Mouse (Mus musculus) A20 (cell line): ENCODE results near the gene Dld.

Experiments
- DNase-seq: peaks from one replicate; pipeline ENCODE4 v3.0.0-alpha.2; 2011; ENCODE audit warnings: low read depth, low spot score

Dld gene

DNA sequence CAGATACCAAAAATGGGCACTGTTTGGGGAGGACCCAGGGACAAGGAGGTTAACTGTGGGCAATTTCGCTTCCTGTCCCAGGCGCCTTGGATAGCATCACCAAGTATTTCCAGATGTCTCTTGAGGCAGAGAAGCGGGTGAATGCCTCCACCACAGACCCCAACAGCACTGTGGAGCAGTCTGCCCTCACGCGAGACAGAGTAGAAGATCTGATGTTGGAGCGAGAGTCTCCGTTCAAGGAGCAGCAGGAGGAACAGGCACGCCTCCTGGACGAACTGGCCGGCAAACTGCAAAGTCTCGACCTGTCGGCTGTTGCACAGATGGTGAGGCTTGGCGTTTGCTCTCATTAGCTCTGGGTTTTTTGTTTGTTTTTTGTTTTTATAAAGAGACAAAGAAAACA, 30.4 kb downstream of the Dld start:
- no peak for DNase-seq

DNA sequence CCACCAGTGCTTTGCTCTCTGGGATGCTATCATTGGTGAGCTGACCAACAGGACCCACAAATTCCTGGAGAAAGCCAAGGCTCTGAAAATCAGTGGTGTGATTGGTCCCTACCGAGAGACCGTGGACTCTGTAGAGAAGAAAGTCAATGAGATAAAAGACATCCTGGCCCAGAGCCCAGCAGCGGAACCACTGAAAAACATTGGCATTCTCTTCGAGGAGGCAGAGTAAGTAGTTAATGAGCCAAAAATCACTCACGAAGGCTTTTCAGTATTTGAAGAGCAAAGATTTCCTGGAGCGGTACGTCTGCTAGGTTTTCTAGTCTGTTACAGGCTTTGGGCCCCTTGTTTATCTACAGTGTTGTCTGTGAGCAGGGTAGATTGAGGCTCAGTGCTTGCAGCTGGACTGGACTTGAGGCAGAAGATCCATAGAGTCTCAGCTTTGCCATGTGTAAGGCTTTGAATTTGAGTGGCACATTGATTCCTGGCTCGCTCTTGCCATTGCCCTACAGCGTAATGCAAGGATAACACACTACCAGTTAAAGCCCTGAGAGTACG, 32.8 kb downstream of the Dld start:
- no peak for DNase-seq

DNA sequence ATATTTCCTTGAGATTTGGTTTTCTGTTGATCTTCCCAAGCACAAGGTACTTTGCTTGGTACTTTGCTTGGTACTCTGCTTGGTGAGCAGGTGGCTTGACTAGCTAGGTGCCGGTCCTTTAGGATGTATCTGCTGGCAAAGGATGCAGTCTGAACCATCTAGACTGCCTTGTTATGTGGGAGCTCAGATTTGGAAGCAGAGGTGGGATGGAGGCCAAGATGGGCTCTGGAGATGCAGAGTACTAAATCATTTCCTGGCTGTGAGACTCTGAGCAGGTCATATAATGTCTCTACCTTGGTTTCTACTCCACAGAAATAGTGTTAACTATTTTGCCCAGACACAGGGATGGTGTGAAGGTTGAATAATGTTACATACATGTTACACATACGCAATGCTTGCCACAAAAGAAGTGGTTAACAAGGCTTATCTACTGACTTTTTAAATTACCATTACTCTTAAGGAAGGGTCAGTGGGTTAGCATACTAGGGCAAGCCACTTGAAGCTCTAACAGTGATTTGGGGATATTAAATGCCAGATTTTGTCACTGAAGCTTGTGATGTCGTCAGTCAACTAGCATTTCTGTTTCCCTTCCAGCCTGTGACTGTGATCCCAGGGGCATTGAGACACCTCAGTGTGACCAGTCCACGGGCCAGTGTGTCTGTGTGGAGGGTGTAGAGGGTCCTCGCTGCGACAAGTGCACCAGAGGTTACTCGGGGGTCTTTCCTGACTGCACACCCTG, 33.4 kb downstream of the Dld start:
- DNase-seq: no peak

DNA sequence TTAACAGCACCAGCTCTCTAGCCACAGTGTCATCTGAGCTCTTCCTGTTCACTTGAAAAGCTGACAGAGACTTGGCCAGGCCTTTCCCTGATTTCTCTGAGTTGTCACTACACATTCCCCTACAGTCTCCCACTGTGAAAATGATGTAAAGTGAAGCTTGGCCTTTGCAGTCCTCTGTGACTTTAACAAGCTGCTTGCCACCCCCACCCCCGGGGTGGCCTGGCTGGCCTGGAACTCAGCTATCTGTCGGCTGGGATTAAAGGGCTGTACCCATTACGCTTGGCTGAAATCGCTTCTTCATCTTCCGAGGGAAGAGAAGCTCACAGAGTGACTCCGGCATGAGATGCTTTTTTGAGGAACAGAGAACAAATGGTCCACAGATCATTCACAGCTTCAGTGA, 35.3 kb downstream of the Dld start:
- peak; percentile 21 for DNase-seq

DNA sequence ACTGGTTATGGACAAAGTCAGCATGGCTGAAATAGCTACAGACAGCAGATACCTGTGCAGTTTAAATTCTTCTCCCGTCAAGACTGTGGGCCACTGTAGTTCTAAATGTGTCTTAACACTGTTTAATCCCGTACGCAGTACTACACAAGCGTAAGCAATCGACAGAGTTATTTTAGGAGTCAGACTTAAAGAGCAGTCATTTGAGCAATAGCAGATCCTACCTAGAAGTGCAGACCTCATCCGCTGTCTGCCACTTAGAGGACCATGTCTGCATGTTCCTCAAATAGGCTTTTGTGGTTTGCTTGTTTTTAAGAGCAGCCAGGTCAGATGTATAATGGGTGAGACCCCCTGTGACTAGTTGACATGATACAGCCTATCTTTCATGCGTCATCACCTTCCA, 36.9 kb downstream of the Dld start:
- DNase-seq: no peak

DNA sequence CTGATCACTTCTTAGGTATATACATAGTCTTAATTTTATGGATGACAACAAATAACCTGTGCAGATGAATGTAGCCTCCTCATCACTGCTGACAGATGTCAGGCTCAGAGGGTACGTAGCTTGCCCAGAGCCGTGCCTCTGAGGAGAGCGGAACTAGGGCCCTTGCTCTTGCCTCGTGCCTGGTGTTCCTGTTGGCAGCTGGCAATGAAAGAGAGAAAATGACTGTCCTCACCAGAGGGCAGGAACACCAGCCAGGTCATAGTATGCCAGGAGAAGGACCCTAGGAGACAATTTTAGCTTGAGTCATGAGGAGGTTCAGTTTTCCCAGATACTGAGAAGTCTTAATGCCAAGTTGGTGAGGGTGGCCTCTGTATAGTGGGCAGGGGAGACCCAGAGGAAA, 38.1 kb downstream of the Dld start:
- no peak for DNase-seq

DNA sequence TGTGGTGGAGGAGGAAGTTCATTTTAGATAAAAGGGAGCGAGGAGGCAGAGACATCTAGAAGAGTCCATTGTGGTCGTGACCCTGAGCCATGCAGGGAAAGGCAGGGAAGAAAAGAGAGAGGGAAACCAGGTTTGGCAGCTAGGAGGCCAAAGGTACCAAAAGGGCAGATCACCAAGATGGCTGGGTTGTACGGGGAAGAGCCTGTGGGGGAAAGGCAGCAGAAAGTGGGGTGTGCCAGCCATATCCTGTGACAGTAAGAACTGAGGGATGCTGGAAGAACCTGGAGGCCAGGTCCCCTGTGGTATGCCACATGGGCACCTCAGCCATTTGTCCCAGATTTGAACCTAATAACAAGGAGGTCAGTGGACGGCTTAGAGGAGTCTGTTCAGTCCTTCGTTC, 39.0 kb downstream of the Dld start:
- DNase-seq: no peak

DNA sequence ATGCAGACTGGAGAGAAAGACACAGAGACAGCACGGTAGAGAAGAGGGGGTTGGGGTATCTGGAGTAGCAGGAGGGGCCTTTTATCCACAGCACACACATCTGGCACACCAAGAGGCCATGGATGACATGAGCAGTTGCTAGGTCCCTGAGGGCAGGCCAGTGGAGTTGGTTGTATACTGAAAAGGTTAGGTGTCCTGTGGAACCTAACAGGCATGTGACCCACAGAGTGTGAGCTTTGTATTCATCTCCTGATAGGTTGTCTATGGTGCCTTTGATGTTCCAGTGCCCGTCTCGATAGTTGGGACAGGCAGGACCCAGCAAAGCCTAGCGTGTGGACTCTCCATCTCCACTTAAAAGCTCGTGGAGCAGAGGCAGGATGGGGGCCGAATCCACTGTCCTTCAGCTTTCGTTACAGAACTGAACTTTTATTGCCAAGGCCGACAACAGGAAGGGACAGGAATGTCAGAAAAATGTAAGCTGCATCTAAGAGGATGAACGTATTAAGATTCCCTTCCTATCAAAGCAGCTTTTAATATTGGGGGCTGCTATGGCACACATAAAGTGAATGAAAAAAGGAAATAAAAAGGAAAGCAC, 39.5 kb downstream of the Dld start:
- DNase-seq: no peak

DNA sequence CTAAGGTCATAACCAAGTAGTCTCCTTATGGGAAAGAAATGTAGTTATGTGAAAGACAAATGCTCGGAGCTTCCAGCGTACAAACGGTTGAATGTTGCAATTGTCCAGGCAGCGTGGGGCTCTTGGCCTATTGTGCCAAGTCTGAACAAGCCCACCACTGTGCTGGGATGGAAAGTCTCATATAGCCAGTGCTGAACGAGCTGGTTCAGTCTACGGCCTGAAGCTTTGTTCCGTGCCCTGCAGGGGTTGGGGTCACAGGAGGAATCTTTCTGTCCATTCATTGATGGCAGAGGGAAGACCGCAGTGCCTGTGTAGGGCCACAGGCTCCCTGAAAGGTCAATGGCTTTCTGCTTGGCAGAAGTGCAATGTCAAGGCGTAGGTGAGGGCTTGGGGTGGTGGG, 40.6 kb downstream of the Dld start:
- no peak for DNase-seq

DNA sequence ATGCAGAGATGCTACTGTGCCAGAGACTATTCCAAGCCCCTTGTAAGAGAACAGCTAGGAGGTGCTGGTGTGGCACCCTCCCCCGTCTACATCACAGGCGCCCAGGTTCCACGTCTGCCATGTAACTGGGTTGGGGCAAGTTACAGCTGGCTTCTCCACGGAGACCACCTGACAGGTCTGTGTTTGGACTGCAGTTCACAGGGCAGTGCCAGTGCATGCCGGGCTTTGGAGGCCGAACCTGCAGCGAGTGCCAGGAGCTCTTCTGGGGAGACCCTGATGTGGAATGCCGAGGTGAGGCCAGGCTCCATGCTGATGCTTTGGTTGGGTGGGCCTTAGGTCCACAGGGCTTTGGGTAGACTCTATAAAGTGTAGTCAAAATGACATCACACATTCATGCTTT, 43.5 kb downstream of the Dld start:
- no peak for DNase-seq

DNA sequence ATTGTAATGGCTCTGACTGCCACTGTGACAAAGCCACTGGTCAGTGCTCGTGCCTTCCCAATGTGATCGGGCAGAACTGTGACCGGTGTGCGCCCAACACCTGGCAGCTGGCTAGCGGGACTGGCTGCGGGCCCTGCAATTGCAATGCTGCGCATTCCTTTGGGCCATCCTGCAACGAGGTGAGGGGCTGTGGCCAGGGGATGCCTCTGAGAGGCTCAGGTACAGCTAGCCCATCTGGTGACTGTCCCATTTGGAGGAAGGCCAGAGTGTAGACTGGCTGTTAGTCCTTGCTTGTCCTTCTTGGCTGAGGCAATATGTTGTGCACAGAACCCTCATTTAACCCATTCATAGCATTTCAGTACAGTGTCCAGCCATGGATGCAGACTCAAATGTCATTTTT, 44.2 kb downstream of the Dld start:
- no peak for DNase-seq

DNA sequence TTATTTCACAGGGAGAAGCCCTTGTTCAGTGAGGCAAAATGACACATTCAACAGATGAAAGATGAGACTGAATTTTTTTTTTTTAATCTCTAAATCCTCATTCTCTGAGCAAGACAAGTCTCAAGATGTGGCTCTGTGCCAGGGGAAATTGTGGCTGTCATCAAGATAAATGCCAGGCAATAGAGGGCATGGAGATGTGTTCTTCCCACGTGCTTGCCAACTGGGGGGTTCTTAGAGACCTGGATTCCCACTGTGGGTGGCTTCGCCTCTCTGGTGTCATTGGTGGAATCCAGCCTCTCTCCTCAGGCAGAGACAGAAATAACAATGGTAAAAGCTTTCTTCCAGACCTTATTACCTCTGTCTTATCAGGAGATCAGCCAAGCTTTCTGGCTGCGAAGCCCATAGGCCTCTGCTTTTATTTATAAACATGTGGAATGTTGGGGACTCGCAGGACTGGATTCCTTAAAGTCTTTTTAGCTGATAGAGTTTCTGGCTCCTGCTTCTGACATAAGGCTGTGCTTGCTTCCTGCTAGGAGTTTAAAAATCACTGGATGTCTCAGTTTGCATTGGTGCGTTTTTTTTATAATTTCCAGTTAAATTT, 45.1 kb downstream of the Dld start:
- DNase-seq: no peak

DNA sequence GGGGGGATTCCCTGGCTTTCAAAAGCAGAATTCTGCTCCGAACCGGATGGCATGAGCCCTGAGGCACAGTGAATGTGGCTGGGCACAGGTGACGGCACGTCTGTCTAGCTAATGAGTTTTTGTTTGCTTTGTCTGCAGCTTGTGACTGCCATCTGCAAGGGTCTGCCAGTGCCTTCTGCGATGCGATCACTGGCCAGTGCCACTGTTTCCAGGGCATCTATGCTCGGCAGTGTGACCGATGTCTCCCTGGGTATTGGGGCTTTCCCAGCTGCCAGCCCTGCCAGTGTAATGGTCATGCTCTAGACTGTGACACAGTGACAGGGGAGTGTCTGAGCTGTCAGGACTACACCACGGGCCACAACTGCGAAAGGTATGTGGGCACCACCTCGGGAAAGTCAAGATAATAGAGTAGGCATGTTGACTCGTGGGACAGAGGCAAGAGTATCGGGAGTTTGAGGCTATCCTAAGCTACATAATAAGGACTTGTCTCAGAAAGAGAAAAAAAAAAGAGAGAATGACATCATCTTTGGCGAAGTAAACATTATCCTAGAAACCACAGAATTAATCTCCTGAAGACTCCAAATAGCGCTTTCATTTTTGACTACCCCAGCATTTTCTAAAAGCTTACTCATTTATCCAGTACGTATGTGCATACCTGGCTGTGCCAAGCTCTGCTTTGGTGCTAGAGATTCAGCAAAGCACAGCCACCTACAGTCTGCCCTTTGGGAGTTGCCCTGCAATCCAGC, 48.3 kb downstream of the Dld start:
- DNase-seq: no peak

DNA sequence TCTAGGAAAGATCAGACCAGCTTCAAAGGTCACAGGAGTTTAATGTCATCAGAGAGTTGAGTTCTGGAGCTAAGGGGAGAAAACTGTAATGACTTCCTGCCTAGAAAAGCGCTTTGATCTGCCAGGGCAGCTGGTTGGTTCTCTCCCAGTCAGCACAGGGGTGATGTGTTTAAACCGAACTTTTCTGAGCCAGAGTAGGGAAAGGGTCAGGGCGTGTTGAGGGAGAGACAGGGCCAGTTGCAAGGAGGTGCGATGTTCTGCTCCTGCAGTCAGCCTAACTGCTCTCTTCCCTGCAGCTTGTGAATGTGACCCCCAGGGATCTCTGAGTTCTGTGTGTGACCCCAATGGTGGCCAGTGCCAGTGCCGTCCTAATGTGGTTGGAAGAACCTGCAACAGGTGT, 49.0 kb downstream of the Dld start:
- no peak for DNase-seq

DNA sequence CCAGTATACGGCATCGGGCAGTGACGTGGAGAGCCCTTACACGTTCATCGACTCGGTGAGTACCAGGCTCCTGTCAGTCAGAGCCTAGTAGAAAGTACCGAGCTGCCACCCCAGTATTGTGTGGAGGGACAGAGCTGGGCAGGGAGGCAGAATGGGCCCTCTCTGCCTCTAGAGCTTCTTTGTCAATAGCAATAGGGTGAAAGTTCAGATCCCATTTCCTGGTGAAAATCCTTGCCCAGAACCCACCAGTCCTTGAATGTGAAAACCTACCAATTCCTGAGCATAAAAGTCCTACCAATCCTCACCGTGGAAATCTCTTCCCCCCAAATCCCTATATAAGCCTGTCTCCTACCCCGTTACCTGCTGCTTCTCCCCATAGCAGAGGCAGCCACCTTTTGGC, 51.0 kb downstream of the Dld start:
- no peak for DNase-seq

DNA sequence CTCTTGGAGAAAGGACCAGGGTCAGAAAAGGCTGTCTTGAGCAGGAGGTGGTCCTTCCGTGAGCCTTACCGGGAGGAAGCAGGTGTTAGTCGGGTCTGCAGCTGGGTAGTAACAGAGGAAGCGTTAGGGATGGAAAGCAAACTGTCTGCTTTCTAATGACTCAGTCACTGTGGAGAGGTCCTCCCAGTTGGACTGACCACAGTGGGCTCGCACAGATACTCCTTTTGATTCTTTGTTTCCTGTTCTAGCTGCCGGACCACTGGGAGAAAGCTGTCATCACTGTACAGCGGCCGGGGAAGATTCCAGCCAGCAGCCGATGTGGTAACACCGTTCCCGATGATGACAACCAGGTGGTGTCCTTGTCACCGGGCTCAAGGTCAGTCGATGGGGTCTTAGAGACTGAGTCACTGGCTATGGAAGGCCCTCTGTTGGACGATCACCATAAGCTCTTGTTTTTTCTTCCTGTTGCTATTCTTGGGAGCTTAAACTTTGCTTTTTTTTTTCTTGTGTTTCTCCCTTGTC, 51.5 kb downstream of the Dld start:
- no peak for DNase-seq

DNA sequence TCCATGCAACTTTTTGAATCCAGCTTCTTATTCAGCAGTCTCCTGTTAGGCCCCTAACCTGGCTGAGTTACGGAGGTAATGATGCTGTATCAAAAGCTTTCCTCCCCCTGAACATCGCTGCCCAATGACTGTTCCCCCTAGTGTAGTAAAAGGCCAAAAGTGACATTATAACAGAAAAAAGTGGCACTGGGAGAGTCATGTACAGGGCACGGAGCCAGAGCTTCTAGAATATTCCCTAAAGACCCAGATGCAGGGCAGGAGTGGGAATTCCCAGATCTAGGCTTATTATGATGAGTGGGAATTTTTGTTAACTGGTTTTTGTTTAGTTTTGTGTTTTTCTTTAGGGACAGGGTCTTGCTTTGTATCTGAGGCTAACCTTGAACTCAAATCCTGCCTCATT, 52.1 kb downstream of the Dld start:
- no peak for DNase-seq

DNA sequence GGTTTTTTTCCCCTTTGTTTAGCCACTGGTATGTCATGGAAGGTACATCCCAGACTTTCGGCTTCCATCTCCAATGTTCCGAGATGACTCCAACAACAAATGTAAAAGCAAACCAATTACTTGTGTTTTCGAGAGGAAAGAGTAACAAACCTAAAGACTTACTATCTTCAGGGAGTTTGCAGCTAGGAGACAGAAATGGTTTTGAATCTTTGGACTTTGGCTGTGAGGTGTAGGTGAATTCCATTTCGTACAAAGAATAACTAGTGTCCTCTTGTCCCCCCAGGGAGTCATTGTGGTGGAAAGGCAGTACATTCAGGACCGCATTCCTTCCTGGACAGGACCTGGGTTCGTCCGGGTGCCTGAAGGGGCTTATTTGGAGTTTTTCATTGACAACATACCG, 52.7 kb downstream of the Dld start:
- DNase-seq: no peak

DNA sequence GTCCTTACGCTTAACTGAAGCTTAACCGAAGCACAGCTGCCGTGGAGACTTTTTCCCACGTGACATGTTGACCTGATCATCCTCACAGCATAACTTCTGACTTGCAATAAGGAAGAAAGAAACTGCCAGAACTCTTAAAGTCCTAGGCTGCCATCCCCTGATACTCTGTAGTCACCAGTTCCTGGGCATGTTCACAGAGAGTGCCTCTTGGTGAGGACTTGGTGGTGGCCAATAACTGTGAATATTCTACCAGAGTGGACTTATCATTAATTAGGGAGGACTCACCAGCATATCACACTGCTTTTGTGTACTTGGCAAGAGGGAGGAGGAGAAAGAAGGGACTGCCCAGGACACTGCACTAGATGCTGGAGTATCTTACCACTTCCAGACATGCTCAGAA, 53.1 kb downstream of the Dld start:
- DNase-seq: no peak

DNA sequence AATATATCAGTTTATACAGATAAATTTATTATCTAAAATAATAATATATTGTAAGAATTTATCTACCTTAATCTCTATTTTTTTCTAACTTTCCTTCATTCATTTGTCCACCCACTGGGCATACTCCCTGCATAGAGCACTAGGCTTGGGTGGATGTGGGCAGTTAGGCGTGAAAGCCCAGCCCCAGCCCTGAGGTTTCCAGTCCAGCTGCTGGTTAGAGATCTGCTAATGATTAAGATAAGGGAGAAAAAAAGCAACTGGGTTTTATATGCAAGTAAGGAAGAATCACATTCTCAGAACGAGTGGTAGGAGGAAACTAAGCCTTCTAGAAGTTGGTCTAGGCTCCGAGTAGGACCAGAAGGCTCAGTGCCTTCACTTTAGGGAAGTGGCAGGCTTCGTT, 55.2 kb downstream of the Dld start:
- DNase-seq: no peak

DNA sequence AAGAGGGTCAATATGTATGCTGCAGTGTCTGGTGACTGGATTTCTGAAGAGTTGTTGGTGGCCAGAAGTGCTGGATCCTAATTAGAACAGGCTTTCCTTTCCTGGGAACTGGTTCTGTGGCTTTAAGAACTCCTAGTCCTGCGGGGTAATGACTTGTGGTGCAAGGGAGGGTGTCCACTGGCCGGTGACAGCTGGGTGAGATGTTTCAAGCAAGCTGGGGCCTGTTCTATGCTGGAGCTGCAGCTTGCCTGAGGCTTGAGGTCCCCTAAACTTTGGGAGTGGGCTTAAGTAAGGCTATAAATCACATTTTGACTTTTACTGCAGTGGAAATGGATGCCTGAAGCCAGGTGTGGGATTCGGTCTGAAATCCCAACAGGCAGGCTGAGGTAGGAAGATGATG, 55.7 kb downstream of the Dld start:
- no peak for DNase-seq

DNA sequence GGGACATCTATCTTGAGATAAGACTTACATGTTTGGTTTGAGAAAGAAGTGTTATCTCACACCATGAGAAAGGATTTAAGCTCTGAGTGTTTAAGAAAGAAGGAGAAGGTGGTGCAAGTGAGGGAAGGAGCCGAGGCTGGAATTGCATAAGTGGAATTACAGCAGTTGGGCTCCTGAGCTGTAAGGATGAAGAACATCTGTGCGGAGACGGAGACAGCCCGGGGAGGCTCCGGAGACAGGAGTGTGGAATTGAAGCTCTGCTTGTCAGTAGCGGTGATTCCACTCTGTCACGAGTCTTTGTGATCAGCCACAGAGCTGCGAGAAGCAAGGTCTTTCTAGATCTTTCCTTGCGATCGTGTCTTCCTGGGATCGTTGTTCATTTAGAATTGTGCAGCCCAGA, 56.3 kb downstream of the Dld start:
- no peak for DNase-seq
